Mouse (Mus musculus) right cerebral cortex, postnatal 14 days (tissue): Measurements from ENCODE around the gene Gpr34.

Source experiments
- DNase-seq: peaks from one replicate; pipeline ENCODE4 v3.0.0; 2022

Gene Gpr34

DNA sequence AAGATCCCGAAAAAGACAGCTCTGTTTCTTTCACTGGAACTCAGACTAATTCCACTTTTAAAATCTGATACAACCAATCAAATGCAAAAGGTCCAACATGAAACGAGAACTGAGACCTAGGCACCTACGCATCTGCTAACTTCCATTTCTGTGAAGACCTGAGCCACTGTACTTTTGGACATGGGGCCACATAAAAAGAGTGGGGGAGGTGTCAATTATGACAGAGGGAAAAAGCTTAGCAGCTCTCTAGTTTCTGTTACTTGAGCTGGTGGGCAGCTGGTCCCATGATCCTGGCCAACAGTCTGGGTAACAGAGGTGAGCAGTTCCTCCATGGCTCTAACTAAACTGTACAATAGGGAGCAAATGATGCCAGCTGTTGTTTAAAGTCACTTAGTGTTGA, 41.1 kb downstream of the Gpr34 start:
- no peak for DNase-seq

GRCm38 (mm10) chrX:13681748-13682147, 49.9 kb downstream of the Gpr34 start:
- DNase-seq: no peak

- DNase-seq: no peak
Measured at GRCm38 (mm10) chrX:13686589-13686988, 54.7 kb downstream of the Gpr34 start.

DNA sequence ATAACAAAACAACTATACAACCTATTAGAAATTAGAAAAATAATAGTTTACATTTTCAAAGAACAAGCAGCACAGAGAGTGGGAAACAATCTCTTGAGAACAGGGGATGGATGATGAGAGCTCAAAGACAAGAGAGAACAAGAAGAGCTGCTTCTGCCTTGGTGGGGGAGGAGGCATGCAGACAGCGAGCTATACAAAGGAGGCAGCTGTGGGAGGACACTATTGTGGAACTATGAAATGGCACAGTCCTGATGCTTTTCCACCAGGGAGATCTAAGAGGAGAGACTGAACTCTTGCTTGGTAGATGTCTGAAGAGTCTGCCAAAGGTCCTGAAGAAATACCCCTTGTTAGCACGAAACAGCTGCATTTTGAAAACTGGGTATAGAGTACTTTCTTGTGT, 56.5 kb downstream of the Gpr34 start:
- no peak for DNase-seq
